Mouse (Mus musculus) myocyte (in vitro differentiated cells): ENCODE measurements at regions not wholly inside any gene's neighbourhood (a gene's known extent, or its start where the extent isn't known, plus 50 kb on each side); places are given as distances from the start of the nearest gene placed in this dataset.

Source experiments
- CEBPB ChIP-seq: IDR thresholded peaks from 2 replicates; pipeline ENCODE4 v1.6.1; 2011; ENCODE audit warnings: mild to moderate bottlenecking, moderate library complexity; ENCODE audit not compliant: poor library complexity, insufficient read depth, severe bottlenecking
- E2F4 ChIP-seq: IDR thresholded peaks from one replicate; pipeline ENCODE4 v1.6.1; 2011; ENCODE audit warnings: mild to moderate bottlenecking, control low read depth, moderate library complexity; ENCODE audit not compliant: insufficient read depth
- MAX ChIP-seq: IDR thresholded peaks from one replicate; pipeline ENCODE4 v1.6.1; 2011; ENCODE audit warnings: low read depth, mild to moderate bottlenecking, control low read depth
- MYOD1 ChIP-seq, 3 experiments: IDR thresholded peaks; one replicate each; pipeline ENCODE4 v1.6.1; 2011; ENCODE audit warnings: control low read depth in 2 of 3, low read depth in 2 of 3, mild to moderate bottlenecking in 2 of 3, moderate library complexity in 1 of 3; ENCODE audit not compliant: insufficient read length in 2 of 3, control insufficient read depth in 1 of 3
- MYOG ChIP-seq, 3 experiments: IDR thresholded peaks; one replicate each; pipeline ENCODE4 v1.6.1; 2011; ENCODE audit warnings: control low read depth in 2 of 3, low read depth in 2 of 3, mild to moderate bottlenecking in 2 of 3; ENCODE audit not compliant: insufficient read length in 2 of 3, control insufficient read depth in 1 of 3, insufficient read depth in 1 of 3
- POLR2A ChIP-seq: IDR thresholded peaks from one replicate; pipeline ENCODE4 v1.6.1; 2011; ENCODE audit warnings: low read depth, mild to moderate bottlenecking, control low read depth, moderate library complexity; ENCODE audit not compliant: insufficient read length
- POLR2AphosphoS2 ChIP-seq: IDR thresholded peaks from one replicate; pipeline ENCODE4 v1.6.1; 2011; ENCODE audit warnings: low read depth, control low read depth; ENCODE audit not compliant: insufficient read length
- REST ChIP-seq: IDR thresholded peaks from one replicate; pipeline ENCODE4 v1.6.1; 2011; ENCODE audit warnings: mild to moderate bottlenecking, control low read depth, moderate library complexity; ENCODE audit not compliant: insufficient read depth, insufficient read length
- TCF12 ChIP-seq: IDR thresholded peaks from one replicate; pipeline ENCODE4 v1.6.1; 2011; ENCODE audit warnings: mild to moderate bottlenecking, control low read depth; ENCODE audit not compliant: poor library complexity, insufficient read depth, severe bottlenecking
- TCF3 ChIP-seq: IDR thresholded peaks from one replicate; pipeline ENCODE4 v1.6.1; 2011; ENCODE audit warnings: low read depth, control low read depth; ENCODE audit not compliant: insufficient read length
- USF1 ChIP-seq: IDR thresholded peaks from one replicate; pipeline ENCODE4 v1.6.1; 2011; ENCODE audit warnings: low read depth, mild to moderate bottlenecking, control low read depth, moderate library complexity

GRCm38 (mm10) chr13:38760261-38760660 lies 101.4 kb upstream of the Eef1e1 start:
- TF ChIP-seq MAX (no peak), USF1 (no peak), MYOG (IDR thresholded peaks at IDR 0.05; ENCODE audit: control insufficient read depth in 1 of 3, insufficient read depth in 1 of 3, insufficient read length in 2 of 3, low read depth in 2 of 3) (no peak), POLR2A (no peak), E2F4 (no peak), POLR2AphosphoS2 (no peak), TCF12 (no peak), CEBPB (no peak), MYOD1 (IDR thresholded peaks at IDR 0.05; ENCODE audit: control insufficient read depth in 1 of 3, insufficient read length in 2 of 3, low read depth in 2 of 3) (no peak), TCF3 (no peak), REST (no peak)
